In the genomic region with DNA sequence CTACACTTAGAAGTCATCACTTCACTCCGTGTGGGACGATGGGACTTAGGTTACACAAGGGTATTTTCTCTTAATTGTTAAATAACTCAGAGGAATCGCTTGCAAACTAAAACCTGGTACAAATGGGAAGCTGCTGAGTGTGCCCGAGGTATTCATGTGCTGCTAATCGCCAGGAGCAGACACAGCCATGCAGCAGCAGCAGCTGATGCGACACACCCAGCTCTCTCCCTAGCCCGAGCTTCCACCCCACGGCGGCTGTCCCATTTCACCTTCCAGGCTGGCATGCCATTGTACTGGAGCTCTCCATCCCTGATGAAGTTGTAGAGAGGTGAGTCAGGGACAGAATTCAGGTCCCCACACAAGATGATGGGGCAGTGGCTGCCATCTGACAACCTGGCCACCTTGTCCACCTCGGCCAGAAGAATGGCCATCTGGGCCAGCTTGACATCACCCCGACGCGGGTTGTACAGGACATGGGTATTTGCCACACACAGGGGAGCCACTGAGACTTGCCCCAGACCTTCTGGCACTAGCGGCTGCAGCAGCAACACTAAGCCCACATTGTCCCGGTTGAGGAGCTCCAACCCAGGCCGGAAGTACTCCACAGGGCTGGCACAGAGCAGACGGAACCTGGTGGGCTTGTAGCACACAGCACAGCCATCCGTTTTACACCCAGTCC, we compare ENCODE assay signal across 35 mouse cellular contexts. TPM values are rescaled to one million over a fixed set of nuclear protein-coding genes. Genes with fewer than 3 reads are reported as not detected.
DNase-seq lines count a peak whose midpoint lies in the region; ATAC-seq and TF ChIP-seq lines count a peak whose summit lies in the region.
"Had no signal": no experiment of that assay in that cellular context is flagged by ENCODE, and none has a peak within 500 bp of the region (broad histone marks: within the 10 kb centered on the region; RNA-seq: fewer than 3 reads in every experiment).

No protein-coding gene starts in this region.

- peaks cover 19% of the 10 kb centered on the region for H3K36me3 ChIP-seq in limb, embryonic 13.5 days
- H3K36me3 ChIP-seq: embryonic facial prominence, embryonic 15.5 days; intestine, embryonic 15.5 days; liver, embryonic 13.5 days had no signal

- no peak for TF ChIP-seq CTCF in cerebellum, adult 2 months (IDR thresholded peaks at IDR 0.05; ENCODE audit: borderline replicate concordance, insufficient read depth, low read depth, low read length)

- peak overlapping the region; percentile 11 for H3K27ac ChIP-seq in cerebellum, adult 2 months (ENCODE audit: insufficient read depth, low read length)
- H3K27ac ChIP-seq in limb, embryonic 13.5 days, result peak overlapping the region; percentile 74
- H3K27ac ChIP-seq: embryonic facial prominence, embryonic 15.5 days; forebrain, embryonic 12.5 days; intestine, embryonic 15.5 days; liver, embryonic 13.5 days; macrophage; midbrain, embryonic 13.5 days had no signal

- H3K27me3 ChIP-seq in cerebellum, adult 2 months (ENCODE audit: control insufficient read depth, insufficient read depth, low read length), result no peaks in the 10 kb centered on the region
- H3K27me3 ChIP-seq in limb, embryonic 13.5 days, result no peaks in the 10 kb centered on the region
- H3K27me3 ChIP-seq: CH12.LX; embryonic facial prominence, embryonic 15.5 days; forebrain, embryonic 12.5 days; intestine, embryonic 15.5 days; liver, embryonic 13.5 days; midbrain, embryonic 13.5 days had no signal

- DNase-seq in cerebellum, postnatal 4 days (ENCODE audit: low spot score in 2 of 2), result no peak
- DNase-seq in cerebellum, adult 2 months, result peak; percentile 66 to 79
- peak; percentile 34 to 60 for DNase-seq in cerebellum, postnatal 14 days
- no peak for DNase-seq in retina, postnatal 1 day
- no peak for DNase-seq in ovary, postnatal 14 days (ENCODE audit: low spot score)
- DNase-seq: adrenal gland, adult 8-10 months; gastrocnemius, postnatal 10 days; heart, postnatal 14 days; kidney, adult 2 months; kidney, postnatal 4 days; liver, embryonic 13.5 days; lung, adult 18-20 months; lung, postnatal 10 days; right cerebral cortex, postnatal 25 days; spleen, adult 18-20 months; thymus, adult 18-20 months; thymus, postnatal 36 days had no signal

- WGBS in cerebellum, adult 2 months, result 29% methylated on average over 18 of the region's 18 CpGs
- WGBS in limb, embryonic 13.5 days, result 74% methylated on average over 18 of the region's 18 CpGs

- TF ChIP-seq POLR2A in cerebellum, adult 2 months (IDR thresholded peaks at IDR 0.05; ENCODE audit: borderline replicate concordance, insufficient read depth, low read length), result no peak

- ATAC-seq in cerebellum, adult (ENCODE audit: insufficient number of reproducible peaks, low FRiP score, low TSS enrichment), result peak; percentile 66
- no peak for ATAC-seq in limb, embryonic 13.5 days (ENCODE audit: low FRiP score, low read depth)
- no peak for ATAC-seq in inflammation-experienced regulatory T-cells, adult 6 months
- ATAC-seq: activated CD4-positive, CD25-positive, alpha-beta regulatory T cell, adult 4 months; hindbrain, embryonic 16.5 days; intestine, embryonic 15.5 days; midbrain, embryonic 13.5 days had no signal

- no peaks in the 10 kb centered on the region for H3K9me3 ChIP-seq in limb, embryonic 13.5 days
- H3K9me3 ChIP-seq: embryonic facial prominence, embryonic 15.5 days; forebrain, embryonic 12.5 days; intestine, embryonic 15.5 days; liver, embryonic 13.5 days; midbrain, embryonic 13.5 days had no signal

- H3K4me3 ChIP-seq in cerebellum, adult 2 months (replicated peaks; ENCODE audit: insufficient read depth, low read depth, low read length), result no peak overlapping the region
- H3K4me3 ChIP-seq in limb, embryonic 13.5 days, result no peak overlapping the region
- H3K4me3 ChIP-seq: embryonic facial prominence, embryonic 15.5 days; forebrain, embryonic 12.5 days; intestine, embryonic 15.5 days; liver, embryonic 13.5 days; midbrain, embryonic 13.5 days had no signal

- peaks cover 20% of the 10 kb centered on the region for H3K4me1 ChIP-seq in cerebellum, adult 2 months (ENCODE audit: control insufficient read depth, insufficient read depth, low read length)
- peaks cover 16% of the 10 kb centered on the region for H3K4me1 ChIP-seq in limb, embryonic 13.5 days
- H3K4me1 ChIP-seq: intestine, embryonic 15.5 days; liver, embryonic 13.5 days had no signal

- H3K4me2 ChIP-seq in limb, embryonic 13.5 days (replicated peaks), result no peak overlapping the region
- H3K4me2 ChIP-seq: embryonic facial prominence, embryonic 15.5 days; forebrain, embryonic 12.5 days; intestine, embryonic 15.5 days; liver, embryonic 13.5 days; midbrain, embryonic 13.5 days had no signal

- H3K9ac ChIP-seq in limb, embryonic 13.5 days, result 0 out of 2 replicates have a peak overlapping the region, but pooled peaks have one; percentile 13
- H3K9ac ChIP-seq: embryonic facial prominence, embryonic 15.5 days; forebrain, embryonic 12.5 days; intestine, embryonic 15.5 days; liver, embryonic 13.5 days; midbrain, embryonic 13.5 days had no signal

RNA-seq across cellular contexts. Expression of gene Angel1, which starts 6.2 kb away (rescaled TPM):
- 23.6 and 23.9 TPM in 2 replicates for polyA plus RNA-seq in cerebellum, adult 2 months (2012; rRNA removed)
- 10.6 and 11.0 TPM in 2 replicates for polyA plus RNA-seq in limb, embryonic 13.5 days (2015; fragmentation: Nextera tagmentation; extraction: Ambion mirVana)
- polyA plus RNA-seq in inflammation-experienced regulatory T-cells, adult 6 months (2017; shearing (Covaris generic)), result 1 to 10 TPM; 3.8 to 7.2 (median 7.1) TPM

RNA-seq across cellular contexts. Expression of gene Lrrc74a, which starts 14.1 kb away (rescaled TPM):
- not detected in 2 replicates for polyA plus RNA-seq in cerebellum, adult 2 months (2012; rRNA removed)
- not detected in 2 replicates for polyA plus RNA-seq in limb, embryonic 13.5 days (2015; fragmentation: Nextera tagmentation; extraction: Ambion mirVana)
- polyA plus RNA-seq in inflammation-experienced regulatory T-cells, adult 6 months (2017; shearing (Covaris generic)), result not detected
- polyA plus RNA-seq: activated CD4-positive, CD25-positive, alpha-beta regulatory T cell, adult 4 months; C2C12; embryonic facial prominence, embryonic 15.5 days; forebrain, embryonic 12.5 days; heart, embryonic 14.5 days; hindbrain, embryonic 11.5 days; hindbrain, embryonic 16.5 days; intestine, embryonic 15.5 days; kidney, adult 2 months; kidney, embryonic 16.5 days; limb, embryonic 14.5 days; liver, embryonic 13.5 days; macrophage; midbrain, embryonic 13.5 days; neural tube, embryonic 14.5 days; stomach, embryonic 16.5 days had no signal

RNA-seq across cellular contexts. Expression of gene Vash1, which starts 41.6 kb away (rescaled TPM):
- polyA plus RNA-seq in cerebellum, adult 2 months (2012; rRNA removed), result 23.1 and 24.6 TPM in 2 replicates
- 13.2 and 13.9 TPM in 2 replicates for polyA plus RNA-seq in limb, embryonic 13.5 days (2015; fragmentation: Nextera tagmentation; extraction: Ambion mirVana)
- under 1 TPM in 1 of 3 experiments, not detected in 2; 0.21 TPM for polyA plus RNA-seq in inflammation-experienced regulatory T-cells, adult 6 months (2017; shearing (Covaris generic))
- polyA plus RNA-seq: macrophage had no signal

Comparison
In these comparisons a context has a peak if more than half of its experiments do, and no peak if none do; other contexts are left out.
1. DNase-seq: peak in cerebellum, adult 2 months (2 of 2) and cerebellum, postnatal 14 days (2 of 2); none in cerebellum, postnatal 4 days (0 of 2), retina, postnatal 1 day (single experiment) and ovary, postnatal 14 days (single experiment).
2. RNA of gene Vash1, which starts 41.6 kb away (polyA plus RNA-seq): 23.1 to 24.6 TPM in cerebellum, adult 2 months and 13.2 to 13.9 TPM in limb, embryonic 13.5 days; 0.21 TPM in inflammation-experienced regulatory T-cells, adult 6 months; every median in the first group is over 10 times any median in the second.